Mouse (Mus musculus) lung, adult 2 months (tissue): ENCODE data around the gene Scnn1a.

Experiments used
- CTCF ChIP-seq: fragments of 200-500 bp; IDR thresholded peaks from 2 replicates; pipeline ENCODE4 v1.5.1; 2011; ENCODE audit warnings: mild to moderate bottlenecking, low read length, control low read depth; ENCODE audit not compliant: insufficient read depth
- POLR2A ChIP-seq: fragments of 200-500 bp; IDR thresholded peaks from 2 replicates; pipeline ENCODE4 v1.6.1; 2011; ENCODE audit warnings: low read depth, mild to moderate bottlenecking, control low read depth, low read length, borderline replicate concordance; ENCODE audit errors: extremely low read depth

- TF ChIP-seq POLR2A (no peak), CTCF (no peak)
Measured at GRCm38 (mm10) chr6:125357334-125357733, 36.9 kb downstream of the Scnn1a start.
